Mouse (Mus musculus) brain, adult 2 months (tissue): Measurements from ENCODE around the gene Hrct1.
A peak's percentile ranks its signal among the peaks of the same experiment; 100 is the strongest.

Source experiments
- DNase-seq: peaks from one replicate; pipeline ENCODE4 v3.0.0; 2011; ENCODE audit warnings: low read depth, low spot score

Hrct1 gene

GRCm38 (mm10) chr4:43726995-43727394, at the start of gene Hrct1:
Gene Hrct1, plus strand, starts transcription at chr4:43727188.
- DNase-seq = peak; percentile 43

- peak; percentile 65 for DNase-seq
Observed at GRCm38 (mm10) chr4:43678541-43678940, 48.4 kb upstream of the Hrct1 start.

GRCm38 (mm10) chr4:43679416-43680043, 47.5 kb upstream of the Hrct1 start:
- peak; percentile 34 for DNase-seq

GRCm38 (mm10) chr4:43690021-43690420, 37.0 kb upstream of the Hrct1 start:
- DNase-seq = no peak

GRCm38 (mm10) chr4:43691026-43691425, 36.0 kb upstream of the Hrct1 start:
- DNase-seq = peak; percentile 59

GRCm38 (mm10) chr4:43693806-43694241, 33.2 kb upstream of the Hrct1 start:
- DNase-seq = peak; percentile 43

GRCm38 (mm10) chr4:43694439-43695248, 32.3 kb upstream of the Hrct1 start:
- DNase-seq = no peak

GRCm38 (mm10) chr4:43695249-43695671, 31.7 kb upstream of the Hrct1 start:
- DNase-seq = no peak

- DNase-seq = peak; percentile 77
Observed at GRCm38 (mm10) chr4:43696561-43696960, 30.4 kb upstream of the Hrct1 start.

- DNase-seq = no peak
Observed at GRCm38 (mm10) chr4:43700707-43701106, 26.3 kb upstream of the Hrct1 start, which contains the start of gene Olfr70. Gene Olfr70, minus strand, starts transcription at chr4:43700807.

GRCm38 (mm10) chr4:43703439-43703838, 23.5 kb upstream of the Hrct1 start:
- DNase-seq = no peak

GRCm38 (mm10) chr4:43703851-43704250, 23.1 kb upstream of the Hrct1 start:
- no peak for DNase-seq

GRCm38 (mm10) chr4:43705991-43706390, 21.0 kb upstream of the Hrct1 start:
- DNase-seq = no peak

- DNase-seq = no peak
Observed at GRCm38 (mm10) chr4:43709869-43710268, 17.1 kb upstream of the Hrct1 start, which contains the start of gene Olfr71. Gene Olfr71, minus strand, starts transcription at chr4:43710255.

GRCm38 (mm10) chr4:43711821-43712220, 15.2 kb upstream of the Hrct1 start:
- DNase-seq = peak; percentile 82

- DNase-seq = peak; percentile 71
Observed at GRCm38 (mm10) chr4:43713652-43714219, 13.3 kb upstream of the Hrct1 start.

GRCm38 (mm10) chr4:43720491-43721228, 6.3 kb upstream of the Hrct1 start:
- DNase-seq = peak; percentile 61

GRCm38 (mm10) chr4:43722191-43722590, 4.8 kb upstream of the Hrct1 start:
- DNase-seq = peak; percentile 42

- DNase-seq = peak; percentile 38
Observed at GRCm38 (mm10) chr4:43724764-43725163, 2.2 kb upstream of the Hrct1 start.

- DNase-seq = no peak
Observed at GRCm38 (mm10) chr4:43726228-43726993, 577 bp upstream of the Hrct1 start.
